Mouse (Mus musculus): ENCODE measurements around the gene Kirrel. TPM values are rescaled to one million over a fixed set of nuclear protein-coding genes. Genes with fewer than 3 reads are reported as not detected.

Gene Kirrel
- polyA plus RNA-seq, 1 experiment, result not detected

DNA sequence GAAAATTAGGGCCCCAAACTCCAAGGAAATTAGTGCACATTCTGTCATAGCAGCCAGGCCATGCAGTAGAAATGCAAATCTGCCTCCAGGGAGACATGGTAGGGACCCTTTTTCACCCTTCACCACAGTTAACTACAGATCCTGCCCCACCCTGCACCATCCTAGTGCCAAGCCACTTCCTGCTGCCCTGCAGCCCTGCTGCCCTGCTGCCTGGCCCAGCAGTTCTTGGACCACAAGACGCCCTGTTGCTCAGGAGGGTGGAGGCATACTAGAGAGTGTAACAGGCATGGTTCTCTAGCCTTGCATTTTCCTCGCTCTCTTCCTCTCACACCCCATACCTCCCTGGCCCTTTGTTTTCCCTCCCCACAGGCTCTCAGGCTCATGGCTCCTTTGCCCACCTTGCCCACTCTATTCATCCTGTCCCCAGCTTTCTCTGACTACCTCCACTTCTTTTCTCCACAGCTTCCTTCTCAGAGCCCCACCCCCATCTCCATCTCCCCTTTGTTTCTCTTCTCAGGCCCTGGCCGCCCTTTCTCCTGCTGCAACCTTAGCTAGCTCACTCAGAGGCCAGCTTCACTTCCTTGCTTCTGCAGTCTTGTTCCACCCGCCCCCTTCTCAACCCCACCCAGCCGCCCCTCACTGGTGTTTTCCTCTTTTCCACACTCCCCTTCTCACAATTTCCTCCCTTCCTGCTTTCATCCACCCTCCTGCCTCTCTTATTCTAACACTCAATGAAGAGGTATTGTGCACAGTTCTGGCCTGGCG is 29.9 kb downstream of the Kirrel start:
- peaks cover 18% of the 10 kb centered on the region for H3K9me3 ChIP-seq
- no peak for TF ChIP-seq FLI1 (IDR thresholded peaks at IDR 0.05; ENCODE audit: low read length)
- no peak overlapping the region for H3K4me3 ChIP-seq (replicated peaks)
- H3K36me3 ChIP-seq (replicated peaks; ENCODE audit: low read length), result no peaks in the 10 kb centered on the region
- no peaks in the 10 kb centered on the region for H3K27me3 ChIP-seq (replicated peaks)
- H3K4me1 ChIP-seq, result no peaks in the 10 kb centered on the region

DNA sequence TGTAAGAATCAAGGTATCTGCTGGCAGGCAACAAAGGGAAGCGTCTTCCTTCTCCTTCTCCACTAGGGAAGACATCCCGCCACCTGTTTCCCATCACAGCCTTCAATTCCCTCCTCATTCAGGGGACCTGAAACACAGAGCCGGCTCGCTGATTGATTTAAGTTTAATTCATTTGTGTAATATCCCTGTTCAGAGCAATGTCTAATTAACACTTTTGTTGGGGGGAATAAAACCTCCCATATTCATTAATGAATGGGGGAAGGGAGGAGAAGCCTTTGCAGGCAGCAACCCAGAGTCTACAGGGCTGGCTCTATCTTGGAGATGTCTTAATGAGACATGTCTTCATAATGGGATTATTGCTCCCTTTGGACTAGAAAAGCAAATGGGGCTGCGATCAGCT is 34.3 kb downstream of the Kirrel start:
- H3K4me3 ChIP-seq (replicated peaks), result no peak overlapping the region
- H3K27me3 ChIP-seq (replicated peaks), result peaks cover 2% of the 10 kb centered on the region
- no peaks in the 10 kb centered on the region for H3K36me3 ChIP-seq (replicated peaks; ENCODE audit: low read length)
- H3K9me3 ChIP-seq, result peaks cover 3% of the 10 kb centered on the region
- no peaks in the 10 kb centered on the region for H3K4me1 ChIP-seq
- TF ChIP-seq GATA1 (IDR thresholded peaks at IDR 0.05; ENCODE audit: borderline replicate concordance, low read length) (no peak), FLI1 (IDR thresholded peaks at IDR 0.05; ENCODE audit: low read length) (no peak)

DNA sequence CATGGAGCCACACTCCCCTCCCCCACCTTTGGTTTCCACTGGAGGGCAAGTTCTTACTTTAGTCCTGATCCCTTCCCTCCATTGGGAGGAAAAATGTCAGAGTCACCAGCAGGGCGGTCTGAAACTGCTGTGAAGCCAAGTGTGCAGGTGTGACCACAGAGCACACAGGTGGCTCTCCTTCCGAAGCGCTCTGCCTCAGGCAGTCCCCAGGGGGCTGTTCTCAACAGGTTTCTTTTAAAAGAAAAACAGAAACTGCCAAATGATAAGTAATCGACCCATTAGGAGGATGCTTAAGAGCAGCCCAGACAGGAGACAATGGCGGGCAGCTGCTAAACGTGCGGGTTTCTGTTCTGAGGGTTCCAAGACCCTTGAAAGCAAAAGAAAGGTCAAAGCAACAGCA is 37.8 kb downstream of the Kirrel start:
- H3K9me3 ChIP-seq, result no peaks in the 10 kb centered on the region
- no peak for TF ChIP-seq FLI1 (IDR thresholded peaks at IDR 0.05; ENCODE audit: low read length)
- TF ChIP-seq GATA1 (IDR thresholded peaks at IDR 0.05; ENCODE audit: borderline replicate concordance, low read length), result no peak
- no peaks in the 10 kb centered on the region for H3K4me1 ChIP-seq
- peaks cover 3% of the 10 kb centered on the region for H3K27me3 ChIP-seq (replicated peaks)
- no peaks in the 10 kb centered on the region for H3K36me3 ChIP-seq (replicated peaks; ENCODE audit: low read length)
- H3K4me3 ChIP-seq (replicated peaks), result no peak overlapping the region

DNA sequence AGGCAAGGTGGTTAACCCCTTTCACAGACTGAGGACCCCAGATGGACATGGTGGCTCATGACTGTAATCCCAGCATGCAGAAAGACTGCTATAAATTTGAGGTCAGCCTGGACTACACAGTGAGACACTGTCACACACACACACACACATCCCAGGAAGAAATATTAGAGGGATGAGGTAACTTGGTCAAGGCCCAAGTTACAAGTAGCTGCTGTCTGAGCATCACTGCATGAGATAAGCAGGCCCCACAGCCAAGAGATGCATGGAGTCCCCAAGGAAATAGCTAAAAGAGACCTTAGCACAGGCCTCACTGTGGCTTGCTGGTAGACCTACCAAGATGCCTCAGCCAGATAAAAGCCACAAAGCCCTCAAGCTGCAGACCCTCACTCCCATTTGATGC is 39.6 kb downstream of the Kirrel start:
- Histone ChIP-seq H3K36me3 (replicated peaks; ENCODE audit: low read length) (no peaks in the 10 kb centered on the region), H3K27me3 (replicated peaks) (peaks cover 11% of the 10 kb centered on the region), H3K9me3 (no peaks in the 10 kb centered on the region), H3K4me3 (replicated peaks) (no peak overlapping the region), H3K4me1 (no peaks in the 10 kb centered on the region)
- TF ChIP-seq FLI1 (IDR thresholded peaks at IDR 0.05; ENCODE audit: low read length) (no peak), GATA1 (IDR thresholded peaks at IDR 0.05; ENCODE audit: borderline replicate concordance, low read length) (no peak)

DNA sequence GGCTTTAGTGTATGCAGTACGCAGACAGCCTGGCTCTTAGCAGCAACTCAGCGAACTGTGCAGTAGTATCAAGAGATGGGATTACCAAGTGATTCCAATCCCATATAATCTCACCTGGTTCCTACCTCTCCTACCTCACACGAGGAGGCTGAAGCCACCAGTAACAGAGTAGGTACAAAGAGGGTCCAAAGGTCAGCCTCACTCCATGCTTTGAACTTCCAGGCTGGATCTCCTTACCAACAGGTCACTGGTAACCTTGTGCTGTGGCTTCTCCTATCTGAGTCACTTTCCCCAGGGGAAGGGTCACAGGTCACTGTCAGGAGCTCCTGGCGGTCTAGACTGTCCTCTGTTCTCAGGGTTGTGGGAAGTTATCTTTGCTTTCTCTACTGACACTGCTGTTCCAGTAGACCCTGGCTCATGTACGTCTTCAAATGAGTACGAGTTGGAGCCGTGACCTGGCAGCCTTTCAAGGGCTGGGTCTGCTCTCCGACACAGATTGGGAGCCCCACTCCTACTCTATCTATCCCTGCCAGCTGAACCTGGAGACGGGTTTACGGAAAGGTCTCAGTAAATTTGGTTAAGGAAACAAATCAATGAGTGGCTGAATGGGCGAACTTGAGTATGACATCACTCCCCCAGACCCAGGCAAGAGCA is 42.7 kb downstream of the Kirrel start:
- H3K4me3 ChIP-seq (replicated peaks), result no peak overlapping the region
- no peaks in the 10 kb centered on the region for H3K4me1 ChIP-seq
- H3K27me3 ChIP-seq (replicated peaks), result peaks cover 9% of the 10 kb centered on the region
- no peaks in the 10 kb centered on the region for H3K36me3 ChIP-seq (replicated peaks; ENCODE audit: low read length)
- no peaks in the 10 kb centered on the region for H3K9me3 ChIP-seq
- TF ChIP-seq FLI1 (IDR thresholded peaks at IDR 0.05; ENCODE audit: low read length), result no peak
- TF ChIP-seq GATA1 (IDR thresholded peaks at IDR 0.05; ENCODE audit: borderline replicate concordance, low read length), result no peak

DNA sequence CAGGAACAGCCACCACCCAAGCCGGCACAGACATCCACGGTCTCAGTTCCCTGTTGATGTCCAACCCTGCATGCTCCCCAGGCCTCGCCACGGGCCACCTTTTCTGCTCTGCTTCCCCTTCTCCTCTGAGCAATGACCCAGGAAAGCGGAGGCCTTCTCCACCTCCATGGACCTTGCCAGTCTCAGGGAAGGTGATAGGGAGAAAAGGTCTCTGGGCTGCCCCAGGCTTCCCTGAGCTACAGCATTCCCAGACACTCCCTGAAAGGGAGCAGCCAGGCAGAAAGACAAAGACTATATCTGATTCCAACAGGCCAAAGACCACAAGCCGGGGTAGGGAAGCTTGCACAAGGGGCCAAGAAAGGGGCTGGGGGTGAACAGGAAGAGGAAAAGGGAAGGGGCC is 43.6 kb downstream of the Kirrel start:
- Histone ChIP-seq H3K4me1 (no peaks in the 10 kb centered on the region), H3K36me3 (replicated peaks; ENCODE audit: low read length) (no peaks in the 10 kb centered on the region), H3K4me3 (replicated peaks) (no peak overlapping the region), H3K9me3 (no peaks in the 10 kb centered on the region), H3K27me3 (replicated peaks) (peaks cover 9% of the 10 kb centered on the region)
- no peak for TF ChIP-seq FLI1 (IDR thresholded peaks at IDR 0.05; ENCODE audit: low read length)
- no peak for TF ChIP-seq GATA1 (IDR thresholded peaks at IDR 0.05; ENCODE audit: borderline replicate concordance, low read length)

DNA sequence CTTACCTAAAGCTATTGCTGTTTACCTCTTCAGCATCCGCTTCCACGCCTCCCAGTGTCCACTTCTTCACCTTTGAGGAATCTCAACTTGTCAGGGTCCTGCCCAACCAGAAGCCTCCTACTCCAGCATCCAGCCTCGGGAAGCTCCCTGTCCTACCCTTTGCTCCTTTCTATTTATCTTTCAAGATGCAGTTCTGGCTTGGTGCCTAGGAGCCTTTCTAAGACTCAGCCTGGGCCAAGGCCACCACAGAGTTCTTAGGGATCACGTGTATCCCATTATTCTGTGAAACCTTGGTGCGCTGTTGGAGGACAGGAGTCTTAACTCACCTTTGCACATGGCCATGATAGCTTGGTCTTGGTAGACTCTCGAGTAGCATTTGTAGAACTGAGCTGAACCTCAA is 50.8 kb downstream of the Kirrel start:
- no peak for TF ChIP-seq FLI1 (IDR thresholded peaks at IDR 0.05; ENCODE audit: low read length)
- TF ChIP-seq GATA1 (IDR thresholded peaks at IDR 0.05; ENCODE audit: borderline replicate concordance, low read length), result no peak
- Histone ChIP-seq H3K27me3 (replicated peaks) (no peaks in the 10 kb centered on the region), H3K4me3 (replicated peaks) (no peak overlapping the region), H3K36me3 (replicated peaks; ENCODE audit: low read length) (no peaks in the 10 kb centered on the region), H3K4me1 (no peaks in the 10 kb centered on the region), H3K9me3 (no peaks in the 10 kb centered on the region)

DNA sequence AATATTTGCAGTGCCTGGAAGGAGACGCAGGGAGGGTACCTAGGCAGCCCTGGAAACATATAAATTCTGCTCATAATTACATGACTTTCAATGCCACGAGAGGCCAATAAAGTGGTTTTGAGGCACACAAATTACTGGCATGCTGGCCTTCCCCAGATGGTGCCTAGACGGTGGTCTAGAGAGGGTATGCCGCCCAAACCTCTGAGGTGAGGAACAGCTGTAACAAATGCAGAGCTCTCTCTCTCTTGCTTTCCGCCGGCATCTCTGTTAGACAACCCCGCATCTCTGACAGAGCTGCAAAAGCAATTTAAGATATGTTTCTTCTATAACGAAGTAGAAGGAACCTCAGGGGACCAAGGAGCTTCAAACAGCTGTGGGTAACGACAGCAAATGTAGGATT is 56.3 kb downstream of the Kirrel start:
- TF ChIP-seq GATA1 (IDR thresholded peaks at IDR 0.05; ENCODE audit: borderline replicate concordance, low read length) (no peak), FLI1 (IDR thresholded peaks at IDR 0.05; ENCODE audit: low read length) (no peak)
- H3K4me3 ChIP-seq (replicated peaks), result no peak overlapping the region
- H3K4me1 ChIP-seq, result peaks cover 4% of the 10 kb centered on the region; the same call in 1 of the 2 replicates
- H3K27me3 ChIP-seq (replicated peaks), result peaks cover 2% of the 10 kb centered on the region
- H3K36me3 ChIP-seq (replicated peaks; ENCODE audit: low read length), result no peaks in the 10 kb centered on the region
- H3K9me3 ChIP-seq, result 0 out of 2 replicates have a peak, but pooled peaks cover 4% of the 10 kb centered on the region

DNA sequence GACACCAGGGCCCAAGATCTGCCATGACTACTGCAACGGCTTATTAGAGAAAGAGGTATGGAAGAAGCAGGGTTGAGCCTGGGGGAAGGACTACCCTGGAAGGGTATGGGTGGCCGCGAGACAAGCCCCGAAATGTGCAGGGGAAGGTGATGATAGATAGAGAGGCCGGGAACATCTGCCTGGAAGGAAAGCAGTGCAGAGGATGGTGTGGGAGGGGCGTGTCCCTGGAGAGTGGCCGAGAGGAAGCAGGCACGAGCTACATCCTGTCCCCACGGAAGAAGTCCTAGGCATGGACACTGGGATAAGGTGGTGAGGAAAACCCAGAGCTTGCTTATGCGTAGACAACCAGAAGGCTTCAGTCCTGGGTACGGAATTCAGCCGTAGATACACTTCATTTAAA is 56.9 kb downstream of the Kirrel start:
- 0 out of 2 replicates have a peak, but pooled peaks cover 4% of the 10 kb centered on the region for H3K9me3 ChIP-seq
- no peak overlapping the region for H3K4me3 ChIP-seq (replicated peaks)
- peaks cover 4% of the 10 kb centered on the region; the same call in 1 of the 2 replicates for H3K4me1 ChIP-seq
- TF ChIP-seq GATA1 (IDR thresholded peaks at IDR 0.05; ENCODE audit: borderline replicate concordance, low read length) (no peak), FLI1 (IDR thresholded peaks at IDR 0.05; ENCODE audit: low read length) (no peak)
- H3K27me3 ChIP-seq (replicated peaks), result peaks cover 2% of the 10 kb centered on the region
- H3K36me3 ChIP-seq (replicated peaks; ENCODE audit: low read length), result no peaks in the 10 kb centered on the region

Measured in megakaryocyte, embryonic 14.5 days (primary cell).